ENCODE assay signal across 14 mouse cellular contexts in the genomic region with DNA sequence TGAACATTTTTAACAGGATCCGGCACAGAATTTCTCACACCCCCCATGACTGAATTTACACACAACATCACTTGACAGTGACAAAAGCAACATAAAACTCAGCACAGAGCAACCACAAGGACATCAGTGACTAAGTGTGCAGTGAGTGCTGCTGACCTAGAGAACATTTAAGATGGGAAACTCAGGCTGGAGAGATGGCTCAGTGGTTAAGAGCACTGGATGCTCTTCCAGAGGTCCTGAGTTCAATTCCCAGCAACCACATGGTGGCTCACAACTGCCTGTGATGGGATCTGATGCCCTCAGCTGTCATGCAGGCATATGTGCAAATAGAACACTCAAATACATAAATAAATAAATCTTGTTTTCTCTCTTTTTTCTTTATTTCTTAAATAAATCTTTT.
"Had no signal": no experiment of that assay in that cellular context is flagged by ENCODE, and none has a peak within 500 bp of the region (broad histone marks: within the 10 kb centered on the region; RNA-seq: fewer than 3 reads in every experiment).

No protein-coding gene starts in this region.

- DNase-seq: gastrocnemius, postnatal 14 days; gastrocnemius, postnatal 36 days; heart, adult 2 months; heart, postnatal 14 days; heart, postnatal 36 days; kidney, adult 18-20 months; kidney, adult 8-10 months; kidney, postnatal 10 days; kidney, postnatal 25 days; kidney, postnatal 4 days; liver; liver, embryonic 13.5 days had no signal

- ATAC-seq: hindbrain, postnatal 0 days; intestine, embryonic 16.5 days had no signal
